Mouse (Mus musculus): ENCODE results near the gene Samd8. TPM values are rescaled to one million over a fixed set of nuclear protein-coding genes. Genes with fewer than 3 reads are reported as not detected.

Samd8 gene
- polyA plus RNA-seq, 1 experiment, result 30.6 TPM

DNA sequence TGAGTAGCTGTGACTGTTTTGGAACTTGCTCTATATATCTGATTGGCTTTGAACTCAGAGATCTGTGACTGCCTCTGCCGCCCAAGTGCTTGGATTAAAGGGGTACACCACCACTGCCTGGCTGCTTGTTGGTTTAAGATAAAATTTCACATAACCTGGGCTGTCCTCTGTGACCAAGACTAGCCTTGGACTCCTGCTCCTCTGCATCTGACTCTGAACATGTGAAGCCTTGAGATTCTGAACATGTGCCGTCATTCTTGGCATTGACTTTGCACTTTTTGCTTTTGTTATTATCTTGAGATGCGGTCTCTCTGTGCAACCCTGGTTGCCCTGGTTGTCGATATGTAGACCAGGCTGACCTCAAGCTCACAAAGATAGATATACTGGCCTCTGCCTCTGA, 41.4 kb downstream of the Samd8 start:
- TF ChIP-seq CTCF (IDR thresholded peaks at IDR 0.05; ENCODE audit: extremely low read depth, insufficient read length, insufficient replicate concordance, low read depth, low read length) (no peak), POLR2A (IDR thresholded peaks at IDR 0.05; ENCODE audit: low read depth, low read length) (no peak)
- peaks cover 33% of the 10 kb centered on the region for H3K36me3 ChIP-seq (ENCODE audit: control insufficient read depth, insufficient read depth, low read length)
- 83% methylated on average over 4 of the region's 4 CpGs for WGBS
- no peak overlapping the region for H3K27ac ChIP-seq (ENCODE audit: insufficient read depth, low read depth, low read length)
- peaks cover 7% of the 10 kb centered on the region; the same call in 1 of the 2 replicates for H3K4me1 ChIP-seq (ENCODE audit: control insufficient read depth, insufficient read depth, insufficient read length, low read length)
- H3K4me3 ChIP-seq (ENCODE audit: low read depth, low read length), result no peak overlapping the region
- no peaks in the 10 kb centered on the region for H3K27me3 ChIP-seq (ENCODE audit: control insufficient read depth, insufficient read depth, low read length)

DNA sequence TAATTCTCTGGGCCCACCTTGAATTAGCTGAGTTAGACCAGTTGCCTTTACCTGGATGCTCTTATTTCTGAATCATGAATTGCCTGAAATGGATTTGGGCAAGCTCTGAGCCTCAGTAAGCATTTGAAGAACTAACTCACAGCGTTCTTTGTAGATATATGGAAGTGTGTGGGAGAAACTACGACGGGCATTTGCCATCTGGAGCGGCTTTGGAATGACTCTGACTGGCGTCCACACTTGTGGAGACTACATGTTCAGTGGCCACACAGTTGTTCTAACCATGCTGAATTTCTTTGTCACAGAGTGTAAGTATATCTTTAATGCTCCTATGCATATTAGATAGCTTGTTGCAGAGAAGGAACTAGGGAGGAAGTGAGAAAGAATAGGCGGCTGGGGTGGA, 41.9 kb downstream of the Samd8 start:
- no peak overlapping the region for H3K4me3 ChIP-seq (ENCODE audit: low read depth, low read length)
- H3K4me1 ChIP-seq (ENCODE audit: control insufficient read depth, insufficient read depth, insufficient read length, low read length), result peaks cover 7% of the 10 kb centered on the region; the same call in 1 of the 2 replicates
- TF ChIP-seq POLR2A (IDR thresholded peaks at IDR 0.05; ENCODE audit: low read depth, low read length) (no peak), CTCF (IDR thresholded peaks at IDR 0.05; ENCODE audit: extremely low read depth, insufficient read length, insufficient replicate concordance, low read depth, low read length) (no peak)
- H3K27ac ChIP-seq (ENCODE audit: insufficient read depth, low read depth, low read length), result no peak overlapping the region
- no peaks in the 10 kb centered on the region for H3K27me3 ChIP-seq (ENCODE audit: control insufficient read depth, insufficient read depth, low read length)
- peaks cover 32% of the 10 kb centered on the region for H3K36me3 ChIP-seq (ENCODE audit: control insufficient read depth, insufficient read depth, low read length)
- WGBS, result 95% methylated on average over 6 of the region's 6 CpGs

DNA sequence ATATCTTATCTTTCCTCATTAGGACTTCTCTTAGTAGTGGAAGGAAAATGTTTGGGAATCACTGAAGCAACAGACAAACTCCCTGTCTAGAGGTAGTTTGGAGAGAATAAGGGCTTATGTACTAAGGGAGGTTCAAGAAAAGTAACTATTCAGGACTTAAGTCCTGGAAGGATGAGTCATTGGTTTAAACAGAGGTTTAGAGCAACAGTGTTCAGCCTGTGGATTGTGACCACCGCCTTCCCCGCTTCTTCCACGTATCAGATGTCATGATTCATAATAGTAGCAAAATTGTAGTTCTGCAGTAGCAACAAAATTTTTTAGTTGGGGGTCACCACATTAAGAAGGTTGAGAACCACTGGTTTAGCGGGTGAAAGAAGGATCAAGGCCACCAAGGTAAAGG, 50.3 kb downstream of the Samd8 start:
- no peak overlapping the region for H3K4me3 ChIP-seq (ENCODE audit: low read depth, low read length)
- no peak overlapping the region for H3K27ac ChIP-seq (ENCODE audit: insufficient read depth, low read depth, low read length)
- H3K36me3 ChIP-seq (ENCODE audit: control insufficient read depth, insufficient read depth, low read length), result peaks cover 7% of the 10 kb centered on the region
- peaks cover 18% of the 10 kb centered on the region for H3K4me1 ChIP-seq (ENCODE audit: control insufficient read depth, insufficient read depth, insufficient read length, low read length)
- H3K27me3 ChIP-seq (ENCODE audit: control insufficient read depth, insufficient read depth, low read length), result no peaks in the 10 kb centered on the region
- 97% methylated on average over 4 of the region's 4 CpGs for WGBS
- TF ChIP-seq CTCF (IDR thresholded peaks at IDR 0.05; ENCODE audit: extremely low read depth, insufficient read length, insufficient replicate concordance, low read depth, low read length) (no peak), POLR2A (IDR thresholded peaks at IDR 0.05; ENCODE audit: low read depth, low read length) (no peak)

DNA sequence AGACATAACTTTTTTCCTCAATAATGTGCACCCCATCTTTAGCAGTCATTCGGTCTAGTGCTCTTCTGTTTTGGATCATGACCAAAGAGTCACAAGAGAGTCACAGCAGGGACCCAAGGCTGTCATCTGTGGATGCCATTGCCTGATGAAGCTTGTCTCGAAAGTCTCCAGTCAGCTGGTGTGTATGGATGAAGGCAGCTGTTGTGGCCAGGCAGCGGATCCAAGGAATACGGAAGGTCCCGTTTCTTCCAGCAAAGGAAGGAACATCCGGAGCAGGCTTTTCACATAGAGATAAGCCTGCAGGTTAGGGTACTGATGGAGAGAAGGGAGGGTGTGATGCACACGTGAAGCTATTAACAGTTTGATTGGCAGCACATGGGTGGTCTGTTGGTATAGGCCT, 51.3 kb downstream of the Samd8 start:
- Histone ChIP-seq H3K4me1 (ENCODE audit: control insufficient read depth, insufficient read depth, insufficient read length, low read length) (peaks cover 23% of the 10 kb centered on the region), H3K27ac (ENCODE audit: insufficient read depth, low read depth, low read length) (no peak overlapping the region), H3K4me3 (ENCODE audit: low read depth, low read length) (no peak overlapping the region), H3K36me3 (ENCODE audit: control insufficient read depth, insufficient read depth, low read length) (peaks cover 7% of the 10 kb centered on the region; the same call in 1 of the 2 replicates), H3K27me3 (ENCODE audit: control insufficient read depth, insufficient read depth, low read length) (no peaks in the 10 kb centered on the region)
- 88% methylated on average over 7 of the region's 7 CpGs for WGBS
- no peak for TF ChIP-seq CTCF (IDR thresholded peaks at IDR 0.05; ENCODE audit: extremely low read depth, insufficient read length, insufficient replicate concordance, low read depth, low read length)
- TF ChIP-seq POLR2A (IDR thresholded peaks at IDR 0.05; ENCODE audit: low read depth, low read length), result no peak

DNA sequence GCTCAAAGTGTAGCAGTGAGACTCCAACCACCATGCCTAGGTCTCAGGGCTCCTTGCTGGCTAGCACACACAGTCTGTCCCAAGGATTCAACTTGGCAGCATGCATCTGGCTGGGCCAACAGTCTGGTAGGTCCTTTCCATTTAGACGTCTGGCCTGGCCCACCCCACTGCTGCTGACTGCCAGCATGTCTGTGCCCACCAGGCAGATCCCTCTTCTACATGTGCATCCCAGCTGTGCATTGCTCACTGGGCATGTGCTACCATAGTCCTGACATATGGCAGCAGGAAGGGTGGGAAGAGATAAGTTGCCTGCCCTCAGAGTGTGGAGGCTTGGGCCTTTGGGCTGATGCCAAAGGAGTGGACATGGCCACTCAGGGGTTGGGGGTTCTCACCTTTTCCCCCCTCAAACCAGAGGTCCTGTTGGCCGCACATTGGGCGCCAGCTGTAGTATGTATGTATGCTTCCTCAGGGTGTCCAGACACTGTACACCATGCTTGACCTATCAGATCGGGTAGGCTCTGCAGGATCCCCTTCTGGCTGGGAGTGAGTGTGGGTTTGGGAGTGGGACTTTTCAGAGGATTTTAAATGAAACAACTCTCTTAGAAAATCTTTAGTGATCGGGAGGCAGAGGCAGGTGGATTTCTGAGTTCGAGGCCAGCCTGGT, 52.3 kb downstream of the Samd8 start:
- H3K4me1 ChIP-seq (ENCODE audit: control insufficient read depth, insufficient read depth, insufficient read length, low read length), result peaks cover 31% of the 10 kb centered on the region
- H3K27ac ChIP-seq (ENCODE audit: insufficient read depth, low read depth, low read length), result peak overlapping the region; percentile 68
- TF ChIP-seq CTCF (IDR thresholded peaks at IDR 0.05; ENCODE audit: extremely low read depth, insufficient read length, insufficient replicate concordance, low read depth, low read length) (no peak), POLR2A (IDR thresholded peaks at IDR 0.05; ENCODE audit: low read depth, low read length) (no peak)
- no peak overlapping the region for H3K4me3 ChIP-seq (ENCODE audit: low read depth, low read length)
- H3K36me3 ChIP-seq (ENCODE audit: control insufficient read depth, insufficient read depth, low read length), result peaks cover 7% of the 10 kb centered on the region; the same call in 1 of the 2 replicates
- WGBS, result 91% methylated on average over 6 of the region's 6 CpGs
- no peaks in the 10 kb centered on the region for H3K27me3 ChIP-seq (ENCODE audit: control insufficient read depth, insufficient read depth, low read length)

DNA sequence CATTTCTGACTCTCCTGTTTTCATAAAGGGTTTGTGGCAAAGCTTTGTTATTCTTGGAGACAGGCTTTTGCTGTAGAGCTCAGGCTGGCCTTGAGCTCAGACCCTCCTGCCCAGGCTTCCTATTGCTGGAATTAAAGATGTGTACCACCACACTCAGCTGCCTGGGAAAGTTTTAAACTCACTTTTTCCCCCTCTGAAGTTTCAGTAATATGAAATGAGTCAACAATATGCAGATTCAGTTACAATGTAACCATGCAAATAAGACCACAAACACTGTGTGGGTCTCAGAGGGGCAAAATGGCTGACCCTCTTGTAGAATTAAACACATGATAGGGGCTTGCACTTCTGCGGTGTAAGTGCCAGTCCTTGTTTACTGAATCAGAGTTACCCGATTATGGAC, 55.9 kb downstream of the Samd8 start:
- Histone ChIP-seq H3K4me3 (ENCODE audit: low read depth, low read length) (no peak overlapping the region), H3K27me3 (ENCODE audit: control insufficient read depth, insufficient read depth, low read length) (no peaks in the 10 kb centered on the region), H3K27ac (ENCODE audit: insufficient read depth, low read depth, low read length) (peak overlapping the region; percentile 91), H3K4me1 (ENCODE audit: control insufficient read depth, insufficient read depth, insufficient read length, low read length) (peaks cover 34% of the 10 kb centered on the region), H3K36me3 (ENCODE audit: control insufficient read depth, insufficient read depth, low read length) (no peaks in the 10 kb centered on the region)
- 19% methylated on average over 2 of the region's 2 CpGs for WGBS
- TF ChIP-seq CTCF (IDR thresholded peaks at IDR 0.05; ENCODE audit: extremely low read depth, insufficient read length, insufficient replicate concordance, low read depth, low read length) (no peak), POLR2A (IDR thresholded peaks at IDR 0.05; ENCODE audit: low read depth, low read length) (no peak)

DNA sequence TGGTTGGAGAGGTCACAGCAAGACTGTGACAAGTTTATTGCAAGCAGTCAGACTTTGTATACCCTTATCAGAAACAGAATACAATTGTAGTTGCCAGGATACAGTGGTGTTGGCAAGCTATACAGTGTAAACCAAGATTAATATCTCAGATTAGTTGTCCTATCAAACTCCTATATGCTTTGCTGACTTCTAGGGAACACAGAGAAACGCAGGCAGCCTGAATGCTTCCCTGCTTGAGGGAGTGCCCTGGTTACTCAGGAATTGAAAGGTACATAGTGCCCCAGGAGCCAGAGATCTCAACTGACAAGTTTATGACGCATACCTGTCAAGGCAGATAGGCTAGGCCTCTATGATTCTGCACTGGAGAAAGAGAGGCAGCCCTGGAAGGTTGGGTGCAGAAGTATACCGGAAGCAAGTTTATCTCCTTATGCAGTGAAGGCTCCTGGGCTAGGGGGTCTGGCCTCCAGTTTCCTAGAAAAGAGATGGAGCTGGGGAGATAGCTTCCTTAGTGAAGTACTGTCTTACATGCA, 56.4 kb downstream of the Samd8 start:
- no peak for TF ChIP-seq POLR2A (IDR thresholded peaks at IDR 0.05; ENCODE audit: low read depth, low read length)
- no peak for TF ChIP-seq CTCF (IDR thresholded peaks at IDR 0.05; ENCODE audit: extremely low read depth, insufficient read length, insufficient replicate concordance, low read depth, low read length)
- peak overlapping the region; percentile 99 for H3K27ac ChIP-seq (ENCODE audit: insufficient read depth, low read depth, low read length)
- H3K4me3 ChIP-seq (ENCODE audit: low read depth, low read length), result no peak overlapping the region
- H3K4me1 ChIP-seq (ENCODE audit: control insufficient read depth, insufficient read depth, insufficient read length, low read length), result peaks cover 34% of the 10 kb centered on the region
- no peaks in the 10 kb centered on the region for H3K36me3 ChIP-seq (ENCODE audit: control insufficient read depth, insufficient read depth, low read length)
- H3K27me3 ChIP-seq (ENCODE audit: control insufficient read depth, insufficient read depth, low read length), result no peaks in the 10 kb centered on the region
- WGBS, result 24% methylated on average over 3 of the region's 3 CpGs

Data from small intestine, adult 2 months (tissue).